Mouse (Mus musculus) left cerebral cortex, postnatal 14 days (tissue): ENCODE data around the gene Fam186b. TPM values are rescaled to one million over a fixed set of nuclear protein-coding genes. Genes with fewer than 3 reads are reported as not detected.
A peak's percentile ranks its signal among the peaks of the same experiment; 100 is the strongest.

ENCODE experiments used
- DNase-seq, 2 experiments: peaks; one replicate each; pipeline ENCODE4 v3.0.0; 2021 to 2022; ENCODE audit warnings: low spot score in 2 of 2, mixed read lengths in 1 of 2
- intact Hi-C: fragments of 180-260 bp; cut with DNase I; formaldehyde crosslinking; loops from one replicate; pipeline ENCODE4 v1.15.1; 2025
- total RNA-seq, 2 experiments: library from RNA; stranded (reverse); gene quantifications; 2 replicates each; pipeline ENCODE4 v1.2.3; 2021

Gene Fam186b
- total RNA-seq, 2 experiments from 2014 or later: 1.7 to 2.2 TPM

DNA sequence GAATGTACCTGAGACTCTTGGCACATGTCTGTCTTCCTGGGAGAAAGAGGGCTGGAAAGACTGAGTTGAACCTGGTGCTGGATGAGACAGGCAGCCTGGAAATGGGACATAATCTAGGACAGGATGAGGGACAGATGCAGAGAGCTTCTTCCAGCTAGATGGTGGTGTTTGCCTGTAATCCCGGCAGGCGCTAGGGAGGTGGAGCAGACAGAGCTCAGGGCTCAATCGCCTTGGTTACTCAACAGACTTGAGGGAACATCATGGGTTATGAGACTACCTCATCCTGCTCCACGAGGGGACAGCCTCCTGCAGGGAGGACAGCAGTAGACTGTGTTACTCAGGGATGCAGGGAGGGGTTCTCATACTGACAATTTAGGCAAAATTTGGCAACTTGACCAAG, 54.4 kb downstream of the Fam186b start:
- no peak for DNase-seq
- intact Hi-C loops: no loop called here

DNA sequence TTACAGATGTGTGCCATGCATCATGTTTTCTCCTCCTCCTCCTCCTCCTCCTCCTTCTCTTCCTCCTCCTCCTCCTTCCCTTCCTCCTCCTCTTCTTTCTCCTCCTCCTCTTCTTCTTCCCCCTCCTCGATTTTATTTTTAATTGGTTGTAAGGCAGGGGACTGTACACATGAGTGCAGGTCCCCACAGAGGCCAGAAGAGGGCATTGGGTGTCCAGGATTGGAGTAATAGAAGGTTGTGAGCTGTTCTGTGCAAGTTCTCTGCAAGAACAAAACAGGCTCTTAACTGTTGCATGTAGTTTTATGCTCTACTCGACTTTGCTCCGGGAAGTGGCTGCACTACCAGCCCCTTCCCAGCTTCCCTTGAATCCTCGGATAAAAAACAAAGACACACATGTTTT, 55.6 kb downstream of the Fam186b start:
- intact Hi-C loops: no loop called here
- no peak for DNase-seq

DNA sequence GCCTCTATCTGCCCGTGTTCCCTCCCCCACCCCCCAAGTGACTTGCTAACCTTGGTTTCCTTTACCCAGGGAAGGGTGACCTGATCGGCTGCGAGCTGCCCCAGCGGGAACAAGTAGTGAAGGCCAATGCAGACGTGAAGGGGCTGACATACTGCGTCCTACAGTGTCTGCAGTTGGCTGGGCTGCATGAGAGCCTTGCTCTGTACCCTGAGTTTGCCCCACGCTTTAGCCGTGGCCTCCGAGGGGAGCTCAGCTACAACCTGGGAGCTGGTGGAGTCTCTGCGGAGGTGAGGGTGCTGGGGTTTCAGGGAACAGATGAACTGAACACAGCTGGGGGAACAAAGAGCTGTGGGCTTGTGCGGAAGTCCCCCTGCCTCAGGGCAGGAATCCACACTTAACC, 57.7 kb downstream of the Fam186b start:
- intact Hi-C loops: no loop called here
- no peak for DNase-seq

DNA sequence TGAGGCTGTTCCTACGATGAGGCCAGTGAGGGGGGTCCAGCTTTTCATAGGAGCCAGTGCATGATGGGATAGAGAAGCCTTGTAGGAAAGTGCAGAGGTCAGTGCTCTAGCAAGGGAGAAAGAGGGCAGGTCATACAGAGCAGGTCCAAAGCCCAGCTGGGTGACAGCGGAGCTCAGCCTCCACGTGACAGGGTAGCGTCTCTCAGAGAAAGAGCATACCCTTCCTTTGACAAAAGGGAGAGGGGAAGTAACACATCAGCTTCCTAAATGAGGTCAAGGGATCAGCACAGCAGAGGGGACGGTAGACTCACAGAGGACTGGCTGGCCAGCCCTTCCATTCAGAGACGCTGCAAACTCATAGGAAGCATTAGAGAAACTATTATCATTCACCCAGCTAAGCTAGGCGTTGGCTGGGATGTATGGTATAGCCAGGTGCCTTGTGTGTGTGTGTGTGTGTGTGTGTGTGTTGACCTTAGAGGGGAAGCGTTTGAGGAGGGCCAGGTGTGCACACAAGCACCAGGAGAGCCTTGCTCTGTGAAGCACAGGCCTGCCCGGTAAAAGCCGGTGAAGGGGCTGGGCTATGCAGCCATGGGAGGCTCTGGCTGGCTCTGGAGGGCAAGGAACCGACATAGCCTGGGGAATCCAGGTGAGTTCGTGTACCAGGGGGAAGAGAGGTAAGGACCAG, 61.2 kb downstream of the Fam186b start:
- intact Hi-C loops: no loop called here
- DNase-seq: no peak

DNA sequence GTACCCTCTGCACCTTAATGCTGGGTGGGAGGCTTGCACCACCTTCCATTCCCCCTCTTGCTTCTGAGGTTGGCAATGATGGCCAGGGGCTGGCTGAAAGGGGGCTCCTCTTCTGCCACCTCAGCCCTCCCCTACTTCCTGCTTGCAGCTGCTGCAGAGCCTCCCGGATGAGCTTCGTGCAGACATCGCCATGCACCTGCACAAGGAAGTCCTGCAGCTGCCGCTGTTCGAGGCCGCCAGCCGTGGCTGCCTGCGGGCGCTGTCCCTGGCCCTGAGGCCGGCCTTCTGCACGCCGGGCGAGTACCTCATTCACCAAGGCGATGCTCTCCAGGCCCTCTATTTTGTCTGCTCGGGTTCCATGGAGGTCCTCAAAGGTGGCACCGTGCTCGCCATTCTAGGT, 62.0 kb downstream of the Fam186b start:
- no peak for DNase-seq
- intact Hi-C loops: no loop called here

DNA sequence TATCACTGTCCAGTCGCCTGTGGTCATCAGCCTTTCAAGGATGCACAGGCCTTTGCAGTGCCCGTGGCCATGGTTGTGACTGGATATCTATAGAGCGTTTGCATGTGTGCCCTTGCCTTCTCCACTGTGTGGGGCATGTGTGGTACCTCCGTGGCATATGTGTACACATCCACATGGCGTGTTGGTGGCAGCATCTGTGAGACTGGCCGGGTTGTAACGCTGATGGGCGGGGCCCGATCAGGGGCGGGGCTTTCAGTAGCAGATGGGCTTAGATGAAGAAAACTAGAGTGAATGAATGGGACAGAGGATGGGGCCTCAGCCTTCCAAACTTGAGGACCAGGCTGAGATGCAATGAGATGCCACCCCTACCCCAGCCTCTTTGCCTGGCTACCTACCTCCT, 63.7 kb downstream of the Fam186b start:
- no peak for DNase-seq
- intact Hi-C loops: no loop called here

DNA sequence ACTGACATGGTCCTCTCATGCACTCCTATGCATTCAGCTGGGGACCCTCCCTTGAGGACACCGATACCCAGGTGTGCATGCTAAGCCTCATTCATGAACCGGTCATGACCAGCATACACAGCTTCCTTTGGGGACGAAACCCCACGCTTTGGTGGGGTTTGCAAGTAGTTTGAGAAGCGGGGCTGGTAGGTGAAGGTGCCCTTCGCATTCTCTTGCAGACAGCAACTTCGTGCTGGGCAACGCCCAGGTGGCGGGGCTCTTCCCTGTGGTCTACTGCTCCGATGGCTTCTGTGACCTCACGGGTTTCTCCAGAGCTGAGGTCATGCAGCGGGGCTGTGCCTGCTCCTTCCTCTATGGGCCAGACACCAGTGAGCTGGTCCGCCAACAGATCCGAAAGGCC, 69.6 kb downstream of the Fam186b start:
- intact Hi-C loops: no loop called here
- DNase-seq: no peak

DNA sequence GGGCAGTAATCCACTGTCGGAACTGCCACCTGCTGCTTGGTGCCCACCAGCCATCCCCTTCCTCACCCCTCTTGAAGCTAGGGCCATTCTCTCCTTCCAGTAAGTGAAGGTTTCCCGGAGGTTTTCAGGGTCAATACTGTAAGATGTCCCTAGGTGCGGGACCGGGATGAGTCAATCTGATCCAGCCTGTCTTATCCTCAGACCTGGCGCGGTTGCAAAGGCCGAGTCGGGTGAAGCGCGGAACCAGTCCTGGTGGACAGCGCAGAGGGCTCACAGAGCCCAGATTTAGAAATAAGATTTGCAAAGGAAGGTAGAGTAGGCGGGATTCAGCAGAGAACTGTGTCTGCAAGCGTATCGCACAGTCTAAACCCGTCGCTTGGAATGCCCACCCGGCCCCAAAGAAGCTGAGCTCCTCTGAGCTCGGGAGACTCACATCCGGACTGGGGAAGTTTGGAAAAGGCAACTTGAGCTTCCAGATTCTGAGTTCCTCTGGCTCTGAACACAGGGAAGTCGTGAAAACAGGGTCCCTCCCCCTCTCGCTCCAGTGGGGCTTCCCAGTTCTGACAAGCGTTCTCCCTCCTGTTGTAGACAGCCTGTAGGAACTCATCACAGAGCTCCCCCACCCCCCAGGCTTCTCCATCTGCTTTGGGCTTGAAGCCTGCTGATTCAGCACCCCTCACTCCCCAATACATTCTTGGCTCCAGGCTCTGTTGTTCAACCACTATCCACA, 70.4 kb downstream of the Fam186b start:
- intact Hi-C loops: no loop called here
- DNase-seq: peak; percentile 72 to 81

DNA sequence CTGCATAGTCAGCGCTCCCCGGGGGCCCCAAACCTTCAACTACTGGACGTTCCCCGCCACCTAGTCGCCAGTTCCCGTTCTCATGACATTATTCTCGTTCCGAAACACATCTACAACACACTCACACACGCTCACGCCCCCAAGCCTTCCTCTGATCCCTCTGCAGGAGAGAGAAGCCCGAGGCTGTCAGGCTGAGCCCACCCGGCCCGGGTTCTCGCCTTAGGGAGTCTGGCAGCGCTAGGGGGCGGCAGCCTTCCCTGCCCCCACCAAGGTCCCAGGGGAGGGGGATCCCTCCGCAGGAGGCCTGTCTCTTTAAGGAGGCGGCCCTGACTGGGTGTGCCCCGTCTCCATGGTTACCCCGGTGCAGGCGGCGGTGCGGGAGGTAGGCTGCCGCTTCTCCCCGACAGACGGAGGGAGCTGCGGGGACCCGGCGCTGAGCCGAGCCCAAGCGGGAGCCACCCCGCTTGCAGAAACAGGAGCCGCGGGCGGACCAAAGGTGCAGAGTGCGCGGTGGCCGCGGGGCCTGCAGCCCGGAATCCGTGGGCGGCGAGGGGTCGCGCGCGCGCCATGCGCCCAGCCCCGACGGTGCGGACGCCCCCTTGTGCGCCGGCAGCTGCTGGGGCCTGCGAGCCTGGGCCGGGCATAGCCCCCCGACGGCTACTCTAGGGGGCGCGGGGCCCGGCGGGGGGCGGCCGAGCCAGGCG, 71.3 kb downstream of the Fam186b start, which contains the start of gene Kcnh3:
Gene Kcnh3, plus strand, starts transcription at position 654 of the 704 bp plus-strand sequence.
- peak; percentile 76 to 82 for DNase-seq
- intact Hi-C loops: loop anchor here (5.0 kb wide), 1 partner anchor 38 kb away; no protein-coding TSS in a partner anchor

DNA sequence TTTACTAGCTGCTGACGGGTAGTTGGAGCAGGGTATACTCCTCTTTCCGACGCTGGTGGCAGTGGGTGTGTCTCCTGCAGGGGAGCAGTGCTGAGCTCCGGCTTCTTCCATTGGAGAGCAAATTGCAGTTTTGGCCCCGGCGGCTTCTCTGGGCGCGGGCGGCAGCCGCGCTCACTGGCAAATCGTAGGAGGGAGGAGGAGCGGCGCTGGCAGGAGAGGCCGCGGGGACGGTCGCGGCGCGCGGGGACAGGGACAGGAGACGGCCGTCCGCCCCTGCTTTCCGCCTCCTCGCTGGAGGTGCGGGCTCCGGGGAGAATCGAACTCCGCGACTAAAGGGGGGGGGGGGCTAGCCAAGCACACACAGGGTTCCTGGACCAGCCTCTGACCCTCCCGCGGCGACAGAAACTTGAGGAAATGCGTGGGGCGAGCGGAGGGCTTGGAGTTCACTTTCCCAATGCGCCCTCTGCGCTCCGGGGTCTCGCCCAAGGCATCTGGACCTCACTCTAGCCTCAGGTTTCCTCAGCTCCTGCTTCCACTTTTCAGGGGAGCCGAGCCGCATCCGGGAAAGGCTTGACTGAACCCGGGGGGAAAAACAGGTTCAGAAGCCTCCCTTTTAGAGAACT, 72.0 kb downstream of the Fam186b start:
- DNase-seq: peak; percentile 57 to 76
- intact Hi-C loops: loop anchor here (5.0 kb wide), 1 partner anchor 39 kb away; no protein-coding TSS in a partner anchor

DNA sequence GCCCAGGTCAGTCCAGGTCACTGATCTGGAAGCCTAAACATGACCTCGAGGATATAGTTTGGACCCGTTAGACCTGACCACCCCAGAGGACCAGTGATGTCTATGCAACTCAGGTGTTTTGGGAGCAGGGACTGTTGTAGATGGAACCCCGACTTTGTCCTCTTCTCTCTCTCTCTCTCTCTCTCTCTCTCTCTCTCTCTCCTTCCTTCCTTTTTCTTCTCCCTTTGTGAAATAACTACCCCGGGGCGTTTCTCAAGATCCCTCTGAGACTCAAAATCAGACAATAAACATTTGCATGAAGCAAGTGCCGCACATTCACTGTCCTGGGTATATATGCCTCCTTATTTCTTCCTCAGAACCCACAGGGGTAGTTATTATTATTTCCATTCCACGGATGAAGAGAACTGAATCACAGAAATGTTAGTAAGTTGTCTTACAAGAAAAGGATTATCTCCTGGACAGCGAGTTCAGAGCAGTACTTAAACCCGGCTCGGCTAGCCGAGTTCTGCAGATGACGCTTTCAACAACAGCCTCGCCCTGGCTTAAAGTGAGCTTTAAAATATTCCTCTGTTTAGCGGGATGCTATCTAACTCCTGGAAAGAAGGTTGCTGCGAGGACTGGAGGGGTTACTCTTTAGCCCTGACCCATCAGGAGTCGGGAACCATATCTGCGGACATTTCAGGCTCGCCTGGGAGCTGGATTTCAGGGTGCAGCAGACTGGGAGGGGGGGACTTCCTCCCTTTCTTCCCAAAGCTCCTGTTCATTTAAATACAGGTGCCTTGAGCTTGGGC, 72.7 kb downstream of the Fam186b start:
- DNase-seq: no peak
- intact Hi-C loops: loop anchor here (5.0 kb wide), 1 partner anchor 39 kb away; no protein-coding TSS in a partner anchor

DNA sequence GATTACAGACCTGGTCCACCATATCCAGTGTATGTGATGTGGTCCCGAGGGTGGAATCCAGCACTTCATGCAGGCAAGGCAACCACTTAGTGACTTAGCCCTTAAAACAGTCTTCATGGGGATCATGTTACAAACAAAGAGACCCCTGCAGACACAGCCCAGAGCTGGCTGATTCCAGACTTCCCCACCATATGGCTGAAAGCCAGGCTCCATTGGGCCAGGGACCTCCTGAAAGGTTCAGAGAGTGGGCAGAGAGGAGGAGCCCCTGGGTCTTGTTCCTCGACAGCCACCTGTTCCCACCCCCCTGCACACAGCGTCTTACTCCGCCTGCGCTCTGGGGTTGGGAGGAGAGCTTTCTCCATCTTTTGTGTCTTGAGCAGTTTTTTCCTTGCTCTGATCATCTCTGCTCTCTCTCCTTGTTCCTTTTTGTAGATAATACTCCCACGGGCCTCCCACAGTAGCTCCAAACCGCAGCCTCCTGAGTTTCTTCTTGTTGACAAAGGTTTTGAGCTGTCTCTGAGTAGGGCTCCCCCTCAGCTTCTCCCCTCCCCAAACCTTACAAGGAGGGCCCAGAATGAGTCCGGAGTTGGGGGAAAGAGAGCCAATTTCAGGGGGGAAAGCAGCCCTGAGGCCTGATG, 74.3 kb downstream of the Fam186b start:
- intact Hi-C loops: loop anchor here (5.0 kb wide), 1 partner anchor 41 kb away; no protein-coding TSS in a partner anchor
- no peak for DNase-seq

Other genes starting within 250 kb of the Fam186b start
- 1 to 10 TPM; 1.7 to 6.2 TPM for gene Prph, start 240.7 kb downstream of the Fam186b start, total RNA-seq
- 1 to 10 TPM; 1.0 to 1.1 TPM for gene Troap, start 221.3 kb downstream of the Fam186b start, total RNA-seq
- not detected for gene C1ql4, start 208.1 kb downstream of the Fam186b start, total RNA-seq
- gene Dnajc22, start 202.7 kb downstream of the Fam186b start, total RNA-seq: not detected
- gene Spats2, start 170.0 kb downstream of the Fam186b start, total RNA-seq: 10 to 100 TPM; 36.7 to 37.2 TPM
- 100 to 1,000 TPM; 161 to 175 TPM for gene Kcnh3, start 71.0 kb downstream of the Fam186b start, total RNA-seq
- gene Mcrs1, start 43.9 kb downstream of the Fam186b start, total RNA-seq: 10 to 100 TPM; 93.7 to 99.6 TPM
- gene Prpf40b, start 801 bp downstream of the Fam186b start, total RNA-seq: 10 to 100 TPM; 95.4 to 99.5 TPM
- 10 to 100 TPM; 11.3 to 13.4 TPM for gene Fmnl3, start 74.6 kb upstream of the Fam186b start, total RNA-seq
- 100 to 1,000 TPM; 330 to 349 TPM for gene Tmbim6, start 97.0 kb upstream of the Fam186b start, total RNA-seq
- gene Nckap5l, start 161.9 kb upstream of the Fam186b start, total RNA-seq: 10 to 100 TPM; 27.6 to 35.6 TPM
- gene Bcdin3d, start 178.8 kb upstream of the Fam186b start, total RNA-seq: 1 to 10 TPM; 4.7 to 4.8 TPM
- gene Faim2, start 232.3 kb upstream of the Fam186b start, total RNA-seq: 100 to 1,000 TPM; 220 to 261 TPM